Mouse (Mus musculus): ENCODE data around the gene Tmem147. TPM values are rescaled to one million over a fixed set of nuclear protein-coding genes. Genes with fewer than 3 reads are reported as not detected.

Gene Tmem147
- 202 and 206 TPM in 2 replicates for polyA plus RNA-seq (2014; fragmentation: Nextera tagmentation; extraction: Ambion mirVana)

- ATAC-seq (ENCODE audit: low FRiP score, low TSS enrichment) = peak; percentile 96
- H3K9me3 ChIP-seq (ENCODE audit: control insufficient read depth, low read length) = no peaks in the 10 kb centered on the region
- H3K27me3 ChIP-seq (ENCODE audit: control insufficient read depth, insufficient read depth, low read length) = no peaks in the 10 kb centered on the region
- peaks cover 22% of the 10 kb centered on the region; the same call in 1 of the 2 replicates for H3K36me3 ChIP-seq (ENCODE audit: control insufficient read depth, insufficient read depth, low read length)
- H3K9ac ChIP-seq (ENCODE audit: low read depth, low read length) = peak within 1 kb of the TSS; percentile 83
- under 1% methylated on average over 60 of the region's 60 CpGs for WGBS
- peak within 1 kb of the TSS; percentile 85 for H3K4me3 ChIP-seq (ENCODE audit: low read length)
- H3K27ac ChIP-seq (ENCODE audit: low read depth, low read length) = peak within 1 kb of the TSS; percentile 60
- H3K4me1 ChIP-seq (ENCODE audit: control insufficient read depth, insufficient read depth, low read length) = peaks cover 12% of the 10 kb centered on the region
- H3K4me2 ChIP-seq (replicated peaks; ENCODE audit: low read depth, low read length) = peak within 1 kb of the TSS; percentile 81
These were observed at the start of gene Tmem147 for GRCm38 (mm10) chr7:30729396-30730063. TSS of gene Tmem147 (minus strand) at chr7:30729540.

- Histone ChIP-seq H3K27ac (ENCODE audit: low read depth, low read length) (no peak overlapping the region), H3K36me3 (ENCODE audit: control insufficient read depth, insufficient read depth, low read length) (no peaks in the 10 kb centered on the region), H3K9ac (ENCODE audit: low read depth, low read length) (no peak overlapping the region), H3K9me3 (ENCODE audit: control insufficient read depth, low read length) (no peaks in the 10 kb centered on the region), H3K4me3 (ENCODE audit: low read length) (no peak overlapping the region), H3K4me1 (ENCODE audit: control insufficient read depth, insufficient read depth, low read length) (no peaks in the 10 kb centered on the region), H3K27me3 (ENCODE audit: control insufficient read depth, insufficient read depth, low read length) (no peaks in the 10 kb centered on the region), H3K4me2 (replicated peaks; ENCODE audit: low read depth, low read length) (no peak overlapping the region)
- WGBS = 83% methylated on average over 1 of the region's 1 CpGs
- no peak for ATAC-seq (ENCODE audit: low FRiP score, low TSS enrichment)
These were observed 48.6 kb upstream of the Tmem147 start for GRCm38 (mm10) chr7:30777911-30778310.

- Histone ChIP-seq H3K9me3 (ENCODE audit: control insufficient read depth, low read length) (no peaks in the 10 kb centered on the region; the same call in 1 of the 2 replicates), H3K4me3 (ENCODE audit: low read length) (no peak overlapping the region), H3K27me3 (ENCODE audit: control insufficient read depth, insufficient read depth, low read length) (no peaks in the 10 kb centered on the region), H3K27ac (ENCODE audit: low read depth, low read length) (no peak overlapping the region), H3K36me3 (ENCODE audit: control insufficient read depth, insufficient read depth, low read length) (no peaks in the 10 kb centered on the region), H3K4me1 (ENCODE audit: control insufficient read depth, insufficient read depth, low read length) (no peaks in the 10 kb centered on the region), H3K9ac (ENCODE audit: low read depth, low read length) (no peak overlapping the region), H3K4me2 (replicated peaks; ENCODE audit: low read depth, low read length) (no peak overlapping the region)
- ATAC-seq (ENCODE audit: low FRiP score, low TSS enrichment) = no peak
- 70% methylated on average over 7 of the region's 7 CpGs for WGBS
These were observed 47.8 kb upstream of the Tmem147 start for GRCm38 (mm10) chr7:30777081-30777579.

- WGBS = 79% methylated on average over 9 of the region's 9 CpGs
- Histone ChIP-seq H3K27ac (ENCODE audit: low read depth, low read length) (no peak overlapping the region), H3K4me3 (ENCODE audit: low read length) (no peak overlapping the region), H3K4me2 (replicated peaks; ENCODE audit: low read depth, low read length) (no peak overlapping the region), H3K9me3 (ENCODE audit: control insufficient read depth, low read length) (peaks cover 6% of the 10 kb centered on the region; the same call in 1 of the 2 replicates), H3K4me1 (ENCODE audit: control insufficient read depth, insufficient read depth, low read length) (no peaks in the 10 kb centered on the region), H3K27me3 (ENCODE audit: control insufficient read depth, insufficient read depth, low read length) (no peaks in the 10 kb centered on the region), H3K9ac (ENCODE audit: low read depth, low read length) (no peak overlapping the region), H3K36me3 (ENCODE audit: control insufficient read depth, insufficient read depth, low read length) (no peaks in the 10 kb centered on the region)
- ATAC-seq (ENCODE audit: low FRiP score, low TSS enrichment) = no peak
These were observed 46.8 kb upstream of the Tmem147 start for GRCm38 (mm10) chr7:30776104-30776503.

- peaks cover 6% of the 10 kb centered on the region; the same call in 1 of the 2 replicates for H3K9me3 ChIP-seq (ENCODE audit: control insufficient read depth, low read length)
- H3K4me2 ChIP-seq (replicated peaks; ENCODE audit: low read depth, low read length) = no peak overlapping the region
- H3K36me3 ChIP-seq (ENCODE audit: control insufficient read depth, insufficient read depth, low read length) = no peaks in the 10 kb centered on the region
- H3K9ac ChIP-seq (ENCODE audit: low read depth, low read length) = no peak overlapping the region
- H3K27ac ChIP-seq (ENCODE audit: low read depth, low read length) = no peak overlapping the region
- ATAC-seq (ENCODE audit: low FRiP score, low TSS enrichment) = no peak
- WGBS = 37% methylated on average over 9 of the region's 9 CpGs
- H3K4me3 ChIP-seq (ENCODE audit: low read length) = no peak overlapping the region
- H3K27me3 ChIP-seq (ENCODE audit: control insufficient read depth, insufficient read depth, low read length) = no peaks in the 10 kb centered on the region
- H3K4me1 ChIP-seq (ENCODE audit: control insufficient read depth, insufficient read depth, low read length) = no peaks in the 10 kb centered on the region
These were observed 39.9 kb upstream of the Tmem147 start for GRCm38 (mm10) chr7:30769236-30769635.

- H3K9ac ChIP-seq (ENCODE audit: low read depth, low read length) = no peak overlapping the region
- H3K4me2 ChIP-seq (replicated peaks; ENCODE audit: low read depth, low read length) = no peak overlapping the region
- no peak for ATAC-seq (ENCODE audit: low FRiP score, low TSS enrichment)
- H3K27me3 ChIP-seq (ENCODE audit: control insufficient read depth, insufficient read depth, low read length) = no peaks in the 10 kb centered on the region
- H3K9me3 ChIP-seq (ENCODE audit: control insufficient read depth, low read length) = peaks cover 3% of the 10 kb centered on the region; the same call in 1 of the 2 replicates
- no peaks in the 10 kb centered on the region for H3K4me1 ChIP-seq (ENCODE audit: control insufficient read depth, insufficient read depth, low read length)
- WGBS = 89% methylated on average over 4 of the region's 4 CpGs
- H3K27ac ChIP-seq (ENCODE audit: low read depth, low read length) = no peak overlapping the region
- no peak overlapping the region for H3K4me3 ChIP-seq (ENCODE audit: low read length)
- no peaks in the 10 kb centered on the region for H3K36me3 ChIP-seq (ENCODE audit: control insufficient read depth, insufficient read depth, low read length)
These were observed 37.1 kb upstream of the Tmem147 start for GRCm38 (mm10) chr7:30766408-30766807.

GRCm38 (mm10) chr7:30765173-30765572 lies 35.8 kb upstream of the Tmem147 start:
- H3K9ac ChIP-seq (ENCODE audit: low read depth, low read length) = no peak overlapping the region
- no peak overlapping the region for H3K4me2 ChIP-seq (replicated peaks; ENCODE audit: low read depth, low read length)
- H3K27ac ChIP-seq (ENCODE audit: low read depth, low read length) = no peak overlapping the region
- H3K4me1 ChIP-seq (ENCODE audit: control insufficient read depth, insufficient read depth, low read length) = no peaks in the 10 kb centered on the region
- H3K36me3 ChIP-seq (ENCODE audit: control insufficient read depth, insufficient read depth, low read length) = no peaks in the 10 kb centered on the region
- WGBS = 44% methylated on average over 11 of the region's 11 CpGs
- no peaks in the 10 kb centered on the region for H3K9me3 ChIP-seq (ENCODE audit: control insufficient read depth, low read length)
- no peak overlapping the region for H3K4me3 ChIP-seq (ENCODE audit: low read length)
- H3K27me3 ChIP-seq (ENCODE audit: control insufficient read depth, insufficient read depth, low read length) = no peaks in the 10 kb centered on the region
- ATAC-seq (ENCODE audit: low FRiP score, low TSS enrichment) = no peak

- 39% methylated on average over 5 of the region's 5 CpGs for WGBS
- no peaks in the 10 kb centered on the region for H3K9me3 ChIP-seq (ENCODE audit: control insufficient read depth, low read length)
- H3K9ac ChIP-seq (ENCODE audit: low read depth, low read length) = no peak within 1 kb of the TSS
- no peak for ATAC-seq (ENCODE audit: low FRiP score, low TSS enrichment)
- H3K27me3 ChIP-seq (ENCODE audit: control insufficient read depth, insufficient read depth, low read length) = no peaks in the 10 kb centered on the region
- no peak within 1 kb of the TSS for H3K4me3 ChIP-seq (ENCODE audit: low read length)
- no peaks in the 10 kb centered on the region for H3K4me1 ChIP-seq (ENCODE audit: control insufficient read depth, insufficient read depth, low read length)
- H3K27ac ChIP-seq (ENCODE audit: low read depth, low read length) = no peak within 1 kb of the TSS
- no peaks in the 10 kb centered on the region for H3K36me3 ChIP-seq (ENCODE audit: control insufficient read depth, insufficient read depth, low read length)
- H3K4me2 ChIP-seq (replicated peaks; ENCODE audit: low read depth, low read length) = no peak within 1 kb of the TSS
These were observed 34.1 kb upstream of the Tmem147 start, which contains the start of gene Dmkn for GRCm38 (mm10) chr7:30763456-30763855. TSS of gene Dmkn (plus strand) at chr7:30763756.

- H3K27ac ChIP-seq (ENCODE audit: low read depth, low read length) = no peak overlapping the region
- no peaks in the 10 kb centered on the region for H3K9me3 ChIP-seq (ENCODE audit: control insufficient read depth, low read length)
- no peaks in the 10 kb centered on the region for H3K36me3 ChIP-seq (ENCODE audit: control insufficient read depth, insufficient read depth, low read length)
- H3K9ac ChIP-seq (ENCODE audit: low read depth, low read length) = no peak overlapping the region
- no peaks in the 10 kb centered on the region for H3K4me1 ChIP-seq (ENCODE audit: control insufficient read depth, insufficient read depth, low read length)
- 83% methylated on average over 4 of the region's 4 CpGs for WGBS
- no peaks in the 10 kb centered on the region for H3K27me3 ChIP-seq (ENCODE audit: control insufficient read depth, insufficient read depth, low read length)
- no peak overlapping the region for H3K4me2 ChIP-seq (replicated peaks; ENCODE audit: low read depth, low read length)
- ATAC-seq (ENCODE audit: low FRiP score, low TSS enrichment) = no peak
- H3K4me3 ChIP-seq (ENCODE audit: low read length) = no peak overlapping the region
These were observed 32.5 kb upstream of the Tmem147 start for GRCm38 (mm10) chr7:30761769-30762352.
